Mouse (Mus musculus) kidney, adult 2 months (tissue): ENCODE data around the gene Hnrnpul1.

Experiments used
- CTCF ChIP-seq: fragments of 200-500 bp; conservative IDR thresholded peaks from 2 replicates; pipeline ENCODE4 v1.5.1; 2011; ENCODE audit warnings: low read depth, mild to moderate bottlenecking, control low read depth, low read length, moderate library complexity, mixed read lengths; ENCODE audit not compliant: insufficient read depth, insufficient read length
- POLR2A ChIP-seq: fragments of 200-500 bp; IDR thresholded peaks from one replicate; pipeline ENCODE4 v1.6.1; 2011; ENCODE audit warnings: low read depth, low read length, control low read depth

- TF ChIP-seq POLR2A (no peak), CTCF (no peak)
Measured at GRCm38 (mm10) chr7:25780753-25781152, 26.2 kb upstream of the Hnrnpul1 start.
